Mouse (Mus musculus) heart, adult 11 months (tissue): ENCODE results near the gene Fam92b.

Experiments
- DNase-seq: peaks from one replicate; pipeline ENCODE4 v3.0.0; 2022

Gene Fam92b

GRCm38 (mm10) chr8:120177318-120178123 lies at the start of gene Fam92b:
TSS of gene Fam92b (minus strand) at chr8:120177466.
- DNase-seq: peak; percentile 95

GRCm38 (mm10) chr8:120225421-120226151 lies 48.3 kb upstream of the Fam92b start:
- peak; percentile 95 for DNase-seq

- peak; percentile 90 for DNase-seq
Observed at GRCm38 (mm10) chr8:120224521-120225420, 47.5 kb upstream of the Fam92b start.

DNA sequence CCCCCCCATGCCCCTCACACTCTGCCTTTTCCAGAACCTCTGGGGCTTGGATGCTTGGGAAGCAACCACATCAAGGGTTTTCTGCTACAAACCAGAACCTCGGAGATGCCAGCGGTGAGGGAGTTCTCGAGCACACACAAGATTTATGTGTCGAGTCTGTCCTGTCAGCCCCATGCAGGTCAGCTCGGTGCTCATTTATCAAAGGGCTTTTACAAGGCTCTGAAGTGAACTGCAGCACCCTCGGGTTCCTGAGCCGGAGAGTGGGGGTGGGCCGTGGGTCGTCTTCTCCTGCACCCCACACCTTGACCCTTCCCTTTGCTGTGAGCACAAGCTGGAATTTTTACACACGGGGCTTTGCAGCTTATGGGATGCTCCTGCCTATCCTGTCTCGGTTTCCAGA lies 45.3 kb upstream of the Fam92b start:
- DNase-seq: peak; percentile 89

DNA sequence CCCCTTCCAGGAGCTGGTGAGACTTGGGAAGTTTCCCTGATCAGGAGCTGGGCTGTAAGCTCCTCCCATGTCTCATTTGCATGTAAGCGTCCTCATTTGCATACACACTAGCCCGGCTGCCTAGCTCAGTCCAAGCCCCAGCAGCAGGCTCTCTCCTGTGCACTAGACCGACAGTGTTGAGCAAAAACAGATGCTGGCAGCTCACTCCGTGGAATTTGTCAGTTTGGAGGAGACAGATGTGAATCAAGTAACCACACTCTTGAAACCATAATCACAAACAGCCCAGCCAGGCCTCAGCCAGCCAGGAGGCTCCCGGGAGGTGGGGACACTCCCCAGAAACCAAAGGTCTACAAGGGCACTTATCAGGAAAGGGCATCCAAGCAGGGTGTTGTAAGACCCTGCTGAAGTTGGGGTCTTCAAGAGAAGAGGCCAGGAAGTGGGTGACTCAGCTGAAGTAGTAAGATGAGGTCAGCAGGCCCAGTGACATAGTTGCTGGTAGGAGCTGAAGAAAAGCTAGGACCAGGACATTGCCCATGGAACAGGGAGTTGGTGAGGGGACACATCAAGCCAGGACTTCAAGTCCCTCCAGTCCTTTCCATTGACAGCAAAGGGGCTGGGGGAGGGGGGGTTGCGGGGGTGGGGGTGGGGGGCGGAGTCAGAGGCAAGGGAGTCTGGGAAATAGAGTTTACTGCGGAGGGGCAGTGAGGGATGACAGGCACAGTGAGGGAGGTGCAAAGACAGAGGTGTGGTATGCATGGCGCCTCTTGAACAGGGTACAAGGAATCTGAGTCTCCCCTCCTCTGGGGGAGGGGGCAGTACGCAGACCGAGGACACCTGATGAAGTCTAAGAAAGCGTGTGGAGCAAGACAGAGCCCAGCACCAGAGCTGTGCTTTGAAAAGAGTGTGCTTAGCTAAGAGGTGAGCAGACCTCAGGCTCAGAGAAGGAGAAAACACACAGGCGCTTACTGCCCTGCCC lies 39.9 kb upstream of the Fam92b start:
- DNase-seq: peak; percentile 97

GRCm38 (mm10) chr8:120215416-120216141 lies 38.3 kb upstream of the Fam92b start:
- DNase-seq: peak; percentile 98

DNA sequence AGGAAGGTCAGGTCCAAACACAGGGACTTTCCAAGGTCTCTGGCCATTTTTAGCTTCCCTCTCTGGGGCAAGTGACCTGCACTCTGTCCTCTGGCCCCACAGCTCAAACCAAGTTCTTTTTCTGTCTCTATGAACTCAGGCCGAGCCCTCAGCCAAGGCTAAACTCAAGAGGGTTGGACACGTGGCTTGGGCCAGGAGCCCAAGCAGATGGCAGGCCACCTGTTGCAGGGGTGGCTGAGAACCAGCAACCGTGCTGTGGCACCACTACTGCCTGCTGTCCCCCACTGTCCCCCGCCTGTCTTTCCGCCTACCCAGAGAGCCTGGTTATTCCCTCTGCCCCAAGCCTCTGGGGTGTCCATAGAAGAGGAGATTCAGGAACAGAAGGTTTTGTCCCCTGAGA lies 36.7 kb upstream of the Fam92b start:
- DNase-seq: peak; percentile 98

GRCm38 (mm10) chr8:120213229-120213628 lies 36.0 kb upstream of the Fam92b start:
- DNase-seq: peak; percentile 91

GRCm38 (mm10) chr8:120212596-120212995 lies 35.3 kb upstream of the Fam92b start:
- DNase-seq: peak; percentile 89

DNA sequence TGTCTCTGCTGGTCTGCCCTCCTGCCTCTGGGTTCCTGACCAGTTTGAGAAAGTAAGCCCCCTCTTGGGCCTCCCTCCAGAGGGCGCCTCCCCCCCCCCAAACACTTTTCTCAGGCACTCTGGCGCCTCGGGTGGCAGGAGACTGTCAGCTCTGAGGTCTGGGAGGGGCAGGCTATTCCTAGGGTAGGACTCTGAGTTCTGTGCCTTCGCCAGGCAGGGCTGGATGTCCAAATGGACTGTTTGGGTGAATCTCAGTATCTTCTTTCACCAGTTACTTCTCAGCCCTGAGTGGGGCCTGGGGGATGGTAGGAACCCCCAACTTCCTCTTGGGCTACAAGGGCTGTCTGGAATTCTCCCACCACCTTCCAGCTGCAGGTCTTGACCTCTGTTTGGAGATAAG lies 34.1 kb upstream of the Fam92b start:
- DNase-seq: peak; percentile 92

DNA sequence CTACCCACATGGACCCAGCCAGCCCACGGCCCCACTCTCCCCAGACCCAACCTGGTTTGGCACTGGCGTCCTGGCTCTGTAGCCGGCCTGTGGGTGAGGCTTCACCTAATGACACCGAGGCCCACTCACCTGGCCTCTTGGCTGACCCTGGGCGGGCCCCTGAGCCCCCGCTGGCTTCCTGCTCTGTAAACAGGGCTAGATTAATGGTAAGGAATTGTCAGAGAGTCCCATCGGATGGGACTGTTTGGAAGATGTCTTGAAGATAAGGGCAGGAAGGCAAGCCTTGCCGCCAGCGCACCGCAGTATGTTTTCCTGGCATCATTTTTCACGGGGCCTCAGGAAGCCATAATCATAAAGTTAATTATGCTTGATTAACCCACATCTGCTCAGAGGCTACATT lies 30.8 kb upstream of the Fam92b start:
- no peak for DNase-seq

- DNase-seq: no peak
Observed at GRCm38 (mm10) chr8:120207364-120207763, 30.1 kb upstream of the Fam92b start.

GRCm38 (mm10) chr8:120205916-120206315 lies 28.6 kb upstream of the Fam92b start:
- DNase-seq: no peak

DNA sequence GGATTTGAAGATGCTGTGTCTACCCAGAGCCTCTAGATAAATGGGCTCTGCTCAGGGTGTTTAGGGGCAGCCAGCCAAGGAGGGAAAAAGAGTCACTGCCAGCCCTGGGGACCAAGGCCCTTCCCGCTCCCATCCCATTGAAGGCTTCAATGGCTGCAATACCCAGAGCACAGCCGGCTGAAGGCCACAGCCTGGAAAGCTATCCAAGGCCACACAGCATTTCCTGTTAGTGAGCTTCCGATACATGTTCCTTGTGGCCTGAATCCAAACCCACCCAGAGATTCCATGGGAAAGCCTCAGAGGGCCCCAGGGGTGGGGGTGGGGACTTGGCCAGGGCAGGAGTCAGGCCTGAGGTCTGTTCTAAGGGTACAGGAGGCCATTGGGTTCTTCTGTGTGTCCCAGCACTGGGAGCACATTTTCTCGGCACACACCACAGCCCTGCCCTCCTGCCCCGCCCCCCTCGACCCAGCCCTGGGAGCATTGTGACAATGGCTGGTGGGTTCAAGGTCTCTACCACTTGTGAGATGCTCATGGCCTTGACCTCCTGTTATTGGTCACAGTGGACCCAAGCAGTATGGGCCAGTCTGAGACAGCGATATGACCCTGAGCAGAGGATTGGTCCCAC lies 27.6 kb upstream of the Fam92b start:
- DNase-seq: no peak

- DNase-seq: no peak
Observed at GRCm38 (mm10) chr8:120202546-120202945, 25.3 kb upstream of the Fam92b start.

- DNase-seq: no peak
Observed at GRCm38 (mm10) chr8:120201351-120201750, 24.1 kb upstream of the Fam92b start.

DNA sequence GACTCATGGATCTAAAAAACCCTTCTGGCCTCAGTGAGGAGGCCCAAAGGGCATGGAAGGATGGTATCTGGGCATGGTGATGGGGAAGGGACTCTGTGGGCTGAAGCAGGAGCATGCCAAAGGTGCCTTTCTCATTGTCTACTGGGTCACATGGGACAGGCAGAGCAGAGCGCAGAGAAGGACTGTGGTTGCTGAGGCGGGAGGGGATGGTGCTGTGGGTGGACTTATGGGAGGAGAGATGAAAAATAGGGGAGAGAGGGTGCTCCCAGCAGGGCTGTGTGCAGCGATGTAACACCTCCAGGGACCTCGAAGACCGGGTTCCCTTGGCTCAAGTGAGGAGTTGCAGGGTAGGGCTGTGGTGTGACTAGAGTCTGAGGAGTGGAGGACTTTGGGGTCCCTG lies 14.9 kb upstream of the Fam92b start:
- peak; percentile 93 for DNase-seq

- DNase-seq: no peak
Observed at GRCm38 (mm10) chr8:120191633-120192032, 14.4 kb upstream of the Fam92b start.

GRCm38 (mm10) chr8:120190810-120191413 lies 13.6 kb upstream of the Fam92b start:
- DNase-seq: peak; percentile 99

- DNase-seq: peak; percentile 95
Observed at GRCm38 (mm10) chr8:120190107-120190809, 13.0 kb upstream of the Fam92b start.
